Comparison of ENCODE assay signal across 25 mouse cellular contexts in genomic region chr1:162011523-162012245, GRCm38 (mm10). TPM values are rescaled to one million over a fixed set of nuclear protein-coding genes. Genes with fewer than 3 reads are reported as not detected.
DNase-seq lines count a peak whose midpoint lies in the region; ATAC-seq lines count a peak whose summit lies in the region.
"Had no signal": no experiment of that assay in that cellular context is flagged by ENCODE, and none has a peak within 500 bp of the region (broad histone marks: within the 10 kb centered on the region; RNA-seq: fewer than 3 reads in every experiment).

No protein-coding gene starts in this region.

- H3K9me3 ChIP-seq in heart, embryonic 15.5 days (replicated peaks), result no peaks in the 10 kb centered on the region
- H3K9me3 ChIP-seq in embryonic facial prominence, embryonic 10.5 days, result no peaks in the 10 kb centered on the region
- no peaks in the 10 kb centered on the region for H3K9me3 ChIP-seq in limb, embryonic 12.5 days
- H3K9me3 ChIP-seq: forebrain, embryonic 13.5 days; intestine, embryonic 15.5 days; neural tube, embryonic 13.5 days had no signal

- 37% methylated on average over 16 of the region's 16 CpGs for WGBS in heart, embryonic 15.5 days
- WGBS in embryonic facial prominence, embryonic 10.5 days, result 80% methylated on average over 16 of the region's 16 CpGs
- WGBS in limb, embryonic 12.5 days, result 79% methylated on average over 16 of the region's 16 CpGs

- H3K27me3 ChIP-seq in heart, embryonic 15.5 days, result no peaks in the 10 kb centered on the region
- H3K27me3 ChIP-seq in embryonic facial prominence, embryonic 10.5 days (replicated peaks; ENCODE audit: low read depth, poor library complexity, severe bottlenecking), result no peaks in the 10 kb centered on the region
- H3K27me3 ChIP-seq in limb, embryonic 12.5 days, result no peaks in the 10 kb centered on the region
- H3K27me3 ChIP-seq: forebrain, embryonic 13.5 days; intestine, embryonic 15.5 days; neural tube, embryonic 13.5 days had no signal

- H3K27ac ChIP-seq in heart, embryonic 15.5 days, result no peak overlapping the region
- peak overlapping the region; percentile 72 for H3K27ac ChIP-seq in embryonic facial prominence, embryonic 10.5 days (replicated peaks)
- peak overlapping the region; percentile 82 for H3K27ac ChIP-seq in limb, embryonic 12.5 days
- H3K27ac ChIP-seq: forebrain, embryonic 13.5 days; hindbrain, embryonic 14.5 days; intestine, embryonic 15.5 days; layer of hippocampus, adult 2 months; neural tube, embryonic 13.5 days had no signal

- no peaks in the 10 kb centered on the region for H3K36me3 ChIP-seq in heart, embryonic 15.5 days
- no peaks in the 10 kb centered on the region for H3K36me3 ChIP-seq in embryonic facial prominence, embryonic 10.5 days (replicated peaks)
- H3K36me3 ChIP-seq in limb, embryonic 12.5 days, result peaks cover 4% of the 10 kb centered on the region; the same call in 1 of the 2 replicates
- H3K36me3 ChIP-seq: intestine, embryonic 15.5 days had no signal

- H3K4me1 ChIP-seq in heart, embryonic 15.5 days (replicated peaks), result peaks cover 35% of the 10 kb centered on the region
- peaks cover 91% of the 10 kb centered on the region for H3K4me1 ChIP-seq in embryonic facial prominence, embryonic 10.5 days
- H3K4me1 ChIP-seq in limb, embryonic 12.5 days (replicated peaks), result peaks cover 81% of the 10 kb centered on the region
- H3K4me1 ChIP-seq: forebrain, embryonic 13.5 days had no signal

- no peak overlapping the region for H3K9ac ChIP-seq in heart, embryonic 15.5 days
- H3K9ac ChIP-seq in limb, embryonic 12.5 days (replicated peaks), result 0 out of 2 replicates have a peak overlapping the region, but pooled peaks have one; percentile 27
- H3K9ac ChIP-seq: forebrain, embryonic 13.5 days; hindbrain, embryonic 14.5 days; intestine, embryonic 15.5 days; neural tube, embryonic 13.5 days had no signal

- no peak for DNase-seq in heart, adult 18-20 months
- DNase-seq in embryonic facial prominence, embryonic 10.5 days (ENCODE audit: low spot score), result no peak
- no peak for DNase-seq in thymus, adult 18-20 months
- no peak for DNase-seq in embryo, embryonic 9.5 days (ENCODE audit: extremely low spot score)
- DNase-seq: adrenal gland, adult 2 months; cerebellum, postnatal 14 days; gastrocnemius, postnatal 14 days; kidney, postnatal 10 days; left cerebral cortex, postnatal 4 days; lung, postnatal 14 days; right cerebral cortex, postnatal 14 days; thymus, postnatal 14 days had no signal

- peak overlapping the region; percentile 22; the same call in 1 of the 2 replicates for H3K4me2 ChIP-seq in heart, embryonic 15.5 days
- no peak overlapping the region for H3K4me2 ChIP-seq in limb, embryonic 12.5 days
- H3K4me2 ChIP-seq: forebrain, embryonic 13.5 days; hindbrain, embryonic 14.5 days; intestine, embryonic 15.5 days; neural tube, embryonic 13.5 days had no signal

- no peak overlapping the region for H3K4me3 ChIP-seq in heart, embryonic 15.5 days
- H3K4me3 ChIP-seq in embryonic facial prominence, embryonic 10.5 days, result no peak overlapping the region
- no peak overlapping the region for H3K4me3 ChIP-seq in limb, embryonic 12.5 days (replicated peaks)
- H3K4me3 ChIP-seq: forebrain, embryonic 13.5 days; intestine, embryonic 15.5 days; layer of hippocampus, adult 2 months; neural tube, embryonic 13.5 days had no signal

- ATAC-seq in heart, embryonic 15.5 days (replicated peaks; ENCODE audit: insufficient number of reproducible peaks, insufficient read depth, low FRiP score, low read depth), result no peak
- ATAC-seq in common myeloid progenitor, adult 5-6 weeks (replicated peaks; ENCODE audit: low read depth, poor library complexity, severe bottlenecking), result peak; percentile 59
- ATAC-seq in limb, embryonic 12.5 days (ENCODE audit: insufficient number of reproducible peaks, insufficient read depth, low FRiP score, low TSS enrichment, low read depth), result no peak
- ATAC-seq: forebrain, embryonic 13.5 days; intestine, embryonic 15.5 days had no signal

RNA-seq across cellular contexts. Expression of gene 4930558K02Rik, which starts 32.2 kb away (rescaled TPM):
- not detected in 2 replicates for polyA plus RNA-seq in heart, embryonic 15.5 days (2015; fragmentation: Nextera tagmentation; extraction: Ambion mirVana)
- total RNA-seq in heart, adult 18-20 months (2021), result not detected
- total RNA-seq in common myeloid progenitor, adult 5-6 weeks (2017), result not detected in 2 replicates
- polyA plus RNA-seq in embryonic facial prominence, embryonic 10.5 days (2016; fragmentation: Nextera tagmentation; extraction: Ambion mirVana), result not detected in 2 replicates
- not detected in 2 replicates for polyA plus RNA-seq in limb, embryonic 12.5 days (2016; fragmentation: Nextera tagmentation; extraction: Ambion mirVana)
- total RNA-seq: adrenal gland, adult 2 months; gastrocnemius, postnatal 14 days; layer of hippocampus, adult 2 months; left cerebral cortex, adult 18-20 months; left cerebral cortex, postnatal 4 days; MEL had no signal
- polyA plus RNA-seq: adrenal gland, adult 2 months; forebrain, embryonic 13.5 days; intestine, embryonic 15.5 days; liver, embryonic 16.5 days; neural tube, embryonic 13.5 days; spleen, adult 2 months; stomach, embryonic 16.5 days had no signal

RNA-seq across cellular contexts. Expression of gene Pigc, which starts 42.7 kb away (rescaled TPM):
- polyA plus RNA-seq in heart, embryonic 15.5 days (2015; fragmentation: Nextera tagmentation; extraction: Ambion mirVana), result 25.4 and 29.3 TPM in 2 replicates
- total RNA-seq in heart, adult 18-20 months (2021), result 10 to 100 TPM in 1 of 2 experiments, 1 to 10 TPM in 1; 8.9 to 11.6 TPM
- total RNA-seq in common myeloid progenitor, adult 5-6 weeks (2017), result 15.7 and 16.0 TPM in 2 replicates
- 27.2 and 27.8 TPM in 2 replicates for polyA plus RNA-seq in embryonic facial prominence, embryonic 10.5 days (2016; fragmentation: Nextera tagmentation; extraction: Ambion mirVana)
- polyA plus RNA-seq in limb, embryonic 12.5 days (2016; fragmentation: Nextera tagmentation; extraction: Ambion mirVana), result 43.2 and 45.9 TPM in 2 replicates
